Mouse (Mus musculus): ENCODE data around the gene Hid1.
"Not testable (repeated sequence)": the region's sequence is repeated elsewhere in the genome, so short reads cannot be mapped to it uniquely, and the experiment has no call there.

Gene Hid1

GRCm38 (mm10) chr11:115367395-115367944 lies at the start of gene Hid1:
Gene Hid1, minus strand, starts transcription at chr11:115367756.
- peak; percentile 95 for DNase-seq

- DNase-seq: no peak
Measured at GRCm38 (mm10) chr11:115409556-115409955, 42.0 kb upstream of the Hid1 start.

DNA sequence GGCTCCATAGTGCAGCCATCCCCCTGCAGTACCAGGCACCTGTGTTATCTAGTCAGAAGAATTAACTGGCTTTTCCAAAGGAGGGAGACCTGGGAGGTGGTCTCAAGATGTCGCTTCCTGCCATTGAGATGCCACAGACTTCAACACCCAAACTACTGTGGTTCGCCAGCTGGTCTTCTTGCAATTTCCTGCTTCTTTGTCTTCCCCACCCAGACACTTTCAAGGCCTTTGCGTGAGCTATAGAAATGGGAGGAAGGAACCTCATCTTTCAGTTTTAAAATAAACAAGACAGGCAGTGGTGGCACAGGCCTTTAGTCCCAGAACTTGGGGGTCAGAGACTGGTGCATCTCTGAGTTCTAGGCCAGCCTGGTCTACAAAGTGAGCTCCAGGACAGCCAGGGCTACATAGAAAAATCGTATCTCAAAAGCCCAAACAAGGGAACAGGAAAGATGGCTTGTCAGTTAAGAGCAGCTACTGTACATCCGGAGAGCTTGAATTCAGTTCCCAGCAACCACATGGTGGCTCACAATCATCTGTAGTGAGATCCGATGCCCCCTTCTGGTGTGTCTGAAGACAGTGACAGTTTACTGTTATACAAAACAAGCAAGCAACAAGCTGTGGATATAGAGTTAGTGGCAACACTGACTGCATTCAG lies 40.8 kb upstream of the Hid1 start:
- peak; percentile 66 for DNase-seq

DNA sequence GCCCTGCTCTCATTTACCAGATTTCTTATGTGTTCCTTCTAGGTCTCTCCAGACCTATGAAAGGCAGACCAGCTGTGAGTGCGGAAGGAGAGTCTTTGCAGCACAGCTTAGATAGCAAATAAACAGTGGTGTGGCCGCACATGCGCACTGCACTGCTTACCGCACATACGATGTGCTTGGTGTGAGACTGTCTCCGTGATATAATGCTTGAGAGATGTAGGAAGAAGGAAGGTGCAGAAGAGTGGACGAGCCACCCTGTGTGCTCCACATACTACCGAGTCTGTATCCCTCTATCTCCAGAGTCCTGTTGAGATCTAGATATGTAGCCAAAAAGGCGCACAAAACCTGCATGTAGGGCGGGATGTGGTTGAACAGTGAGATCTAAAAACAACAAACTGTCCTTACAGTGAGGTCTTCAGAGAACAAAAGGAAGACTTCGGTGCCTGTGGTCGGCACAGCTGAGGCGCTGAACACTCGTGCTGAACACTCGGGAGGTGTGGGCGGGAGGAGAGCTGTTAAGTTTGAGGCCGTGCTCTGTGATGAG lies 39.4 kb upstream of the Hid1 start:
- peak; percentile 83 for DNase-seq

DNA sequence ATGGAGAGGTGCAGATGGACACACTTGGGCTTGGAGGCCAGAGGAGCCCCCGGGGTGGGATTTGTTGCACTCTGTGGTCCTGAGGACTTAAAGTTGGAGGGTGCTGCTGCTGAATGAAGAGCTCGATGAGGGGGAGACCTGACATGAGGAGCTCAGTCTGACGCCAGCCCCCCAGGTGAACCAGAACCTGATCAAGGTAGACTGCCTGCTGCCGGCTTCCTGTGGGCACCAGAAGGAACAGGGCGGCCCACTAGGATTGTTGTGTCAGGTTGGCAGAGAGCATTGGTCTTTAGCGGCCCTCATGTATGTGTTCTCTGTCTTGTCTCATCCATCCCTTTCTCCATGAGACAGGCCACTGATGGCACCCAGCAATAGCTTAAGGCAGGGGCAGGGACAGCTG lies 38.2 kb upstream of the Hid1 start:
- DNase-seq: peak; percentile 54

DNA sequence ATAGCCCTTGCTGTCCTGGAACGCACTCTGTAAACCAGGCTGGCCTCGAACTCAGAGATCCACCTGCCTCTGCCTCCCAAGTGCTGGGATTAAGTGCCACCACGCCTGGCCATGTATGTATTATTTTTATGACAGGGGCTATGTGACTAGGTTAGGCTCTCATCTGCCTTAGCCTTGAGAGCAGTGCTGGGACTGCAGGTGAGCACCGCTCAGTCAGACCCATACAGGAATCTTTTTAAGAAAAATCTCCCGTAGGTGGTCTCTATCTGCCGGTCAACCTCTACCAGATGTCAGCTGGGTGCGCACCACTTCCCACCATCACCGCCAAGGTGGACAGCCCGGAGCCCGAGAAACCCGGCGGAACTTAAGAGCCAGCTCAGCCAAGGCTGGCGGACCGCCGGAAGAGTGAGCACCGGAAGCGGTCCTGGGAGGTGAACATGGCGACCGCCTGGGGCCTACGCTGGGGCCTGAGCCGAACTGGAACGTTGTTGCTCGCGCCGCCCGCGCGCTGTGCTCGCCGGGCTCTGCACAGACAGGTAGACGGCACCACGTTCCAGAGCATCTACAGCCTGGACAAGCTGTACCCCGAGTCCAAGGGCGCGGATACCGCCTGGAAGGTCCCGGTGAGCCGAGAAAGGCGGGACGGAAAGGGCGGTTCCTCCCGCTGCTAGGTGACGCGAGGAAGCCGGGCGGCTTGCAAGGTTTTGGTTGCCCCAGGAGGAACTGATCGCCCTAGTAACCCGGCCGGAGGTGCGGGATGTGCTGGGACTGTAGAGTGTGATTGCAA lies 36.0 kb upstream of the Hid1 start, which contains the start of gene Mrpl58:
TSS of gene Mrpl58 (plus strand) at position 415 of the 787 bp plus-strand sequence.
- DNase-seq: peak; percentile 88

GRCm38 (mm10) chr11:115400630-115401391 lies 33.3 kb upstream of the Hid1 start:
- DNase-seq: no peak

DNA sequence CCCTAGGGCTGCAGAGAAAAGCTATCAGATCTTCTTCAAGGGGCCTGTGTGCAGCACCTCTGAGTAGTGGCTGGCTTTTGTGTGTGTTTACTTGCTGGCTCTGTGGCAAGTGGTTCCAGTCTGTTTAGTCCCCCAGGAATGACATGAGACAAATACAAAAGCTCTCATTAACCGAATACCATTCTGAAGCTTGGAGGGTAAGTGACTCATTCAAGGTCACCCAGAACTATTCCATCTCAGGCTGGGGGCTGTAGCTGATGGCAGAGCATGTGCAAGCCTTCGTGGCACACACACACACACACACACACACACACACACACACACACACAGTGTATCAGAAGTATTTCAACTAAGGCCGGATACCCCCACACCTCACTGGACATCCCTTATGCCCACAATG lies 32.6 kb upstream of the Hid1 start:
- DNase-seq: no peak

GRCm38 (mm10) chr11:115398085-115398484 lies 30.5 kb upstream of the Hid1 start:
- DNase-seq: no peak

GRCm38 (mm10) chr11:115393721-115394325 lies 26.3 kb upstream of the Hid1 start:
- DNase-seq: no peak

DNA sequence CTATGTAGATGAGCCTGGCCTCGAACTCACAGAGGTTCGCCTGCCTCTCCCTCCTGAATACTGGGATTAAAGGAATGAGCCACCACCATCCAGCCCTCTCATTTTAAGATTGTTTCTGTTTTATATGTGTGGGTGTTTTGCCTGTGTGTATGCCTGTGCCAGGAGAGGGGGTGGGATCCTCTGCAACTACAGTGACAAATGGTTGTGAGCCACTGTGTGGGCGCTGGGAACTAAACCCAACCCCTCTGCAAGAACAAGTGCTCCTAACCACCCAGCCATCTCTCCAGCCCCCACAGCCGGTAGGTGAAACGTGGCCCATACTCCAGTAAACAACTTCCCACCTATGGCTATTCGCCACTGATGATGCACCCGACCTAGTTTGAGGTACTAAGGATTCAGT lies 23.8 kb upstream of the Hid1 start:
- no peak for DNase-seq

DNA sequence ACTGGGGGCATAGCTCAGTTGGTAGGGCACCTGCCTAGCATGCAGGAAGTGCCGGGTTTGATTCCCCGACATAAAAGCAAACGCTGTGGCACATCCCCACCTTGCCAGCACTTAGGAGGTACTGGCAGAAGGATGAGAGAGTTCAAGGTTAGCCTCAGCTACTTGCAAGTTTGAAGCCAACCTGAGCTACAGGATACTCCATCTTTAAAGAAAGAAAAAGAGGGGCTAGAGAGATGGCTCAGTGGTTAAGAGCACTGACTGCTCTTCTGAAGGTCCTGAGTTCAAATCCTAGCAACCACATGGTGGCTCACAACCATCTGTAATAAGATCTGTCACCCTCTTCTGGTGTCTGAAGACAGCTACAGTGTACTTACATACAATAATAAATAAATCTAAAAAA lies 19.3 kb upstream of the Hid1 start:
- not testable (repeated sequence) for DNase-seq

- no peak for DNase-seq
Measured at GRCm38 (mm10) chr11:115384587-115384986, 17.0 kb upstream of the Hid1 start.

DNA sequence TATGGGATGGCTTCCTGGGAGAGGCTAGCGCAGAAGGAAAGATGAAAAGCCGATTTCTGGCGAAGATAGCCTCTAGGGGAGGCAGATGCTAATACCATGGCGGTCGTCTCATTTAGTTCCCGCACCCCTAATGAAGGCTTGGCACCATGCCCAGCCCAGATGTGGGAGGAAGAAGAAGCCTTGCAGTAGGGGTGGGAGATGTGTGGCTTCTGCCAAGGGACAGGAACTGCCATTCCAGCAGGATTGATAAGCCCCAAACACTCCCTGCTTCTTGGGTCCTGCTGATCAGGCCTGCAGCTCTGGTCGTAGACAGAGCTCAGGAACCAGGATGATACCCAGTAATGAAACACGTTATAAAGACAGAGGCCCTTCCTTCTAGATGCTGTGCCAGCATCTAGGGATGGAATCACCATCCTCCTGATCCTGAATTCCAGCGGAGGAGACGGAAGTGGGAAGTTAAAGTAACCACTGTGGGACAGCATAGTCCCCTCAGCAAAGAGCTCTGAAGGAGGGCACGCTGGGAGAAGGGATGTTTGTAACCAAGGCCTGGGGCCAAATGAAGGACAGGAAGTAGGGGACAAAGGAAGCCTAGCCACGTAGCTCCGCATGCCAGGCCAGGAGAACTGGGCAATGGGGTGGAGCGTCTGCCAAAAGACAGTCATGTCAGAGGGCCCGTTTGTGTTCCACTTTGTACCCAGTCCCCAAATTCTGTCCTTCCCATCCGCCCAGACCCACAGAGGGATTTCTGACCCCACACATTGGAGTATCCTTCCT lies 16.3 kb upstream of the Hid1 start:
- DNase-seq: no peak

- DNase-seq: no peak
Measured at GRCm38 (mm10) chr11:115382891-115383290, 15.3 kb upstream of the Hid1 start.

DNA sequence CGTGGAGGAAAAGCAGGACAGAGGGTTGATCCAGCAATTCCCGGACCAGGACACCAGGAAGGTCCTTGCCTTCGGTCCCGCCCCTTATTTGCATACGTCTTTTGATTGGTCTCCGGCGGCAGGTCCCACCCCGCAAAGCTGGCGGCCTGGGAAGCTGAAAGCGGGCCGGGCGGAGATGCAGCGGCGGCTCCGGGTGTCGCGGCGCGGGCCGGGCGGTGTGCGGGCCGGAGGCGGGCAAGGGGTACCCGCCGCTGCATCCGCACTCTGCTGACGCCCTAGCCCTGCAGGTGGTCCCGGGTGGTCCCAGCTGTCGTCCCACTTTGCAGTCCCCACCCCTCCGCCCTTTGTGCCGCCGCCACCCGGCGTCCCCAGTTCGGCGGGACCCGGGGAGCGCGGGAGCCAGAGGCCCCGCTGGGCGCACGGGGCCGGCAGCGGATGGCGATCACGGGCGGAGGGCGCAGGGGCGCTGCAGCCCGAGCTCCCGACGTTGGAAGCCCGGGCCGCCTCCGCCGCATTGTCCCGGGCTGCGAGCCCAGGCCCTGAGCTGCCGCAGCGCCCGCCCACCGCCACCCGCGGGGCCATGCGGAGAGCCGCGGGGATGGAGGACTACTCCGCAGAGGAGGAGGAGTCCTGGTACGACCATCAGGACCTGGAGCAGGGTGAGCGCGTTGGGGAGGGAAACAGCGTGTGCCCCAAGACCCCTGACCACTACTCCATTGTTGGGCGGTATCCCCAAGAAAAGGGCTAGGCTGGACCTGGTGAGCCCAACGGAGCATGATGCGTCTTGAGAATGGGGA lies 14.4 kb upstream of the Hid1 start, which contains the start of gene Cdr2l:
TSS of gene Cdr2l (plus strand) at position 174 of the 797 bp plus-strand sequence.
- DNase-seq: peak; percentile 77

DNA sequence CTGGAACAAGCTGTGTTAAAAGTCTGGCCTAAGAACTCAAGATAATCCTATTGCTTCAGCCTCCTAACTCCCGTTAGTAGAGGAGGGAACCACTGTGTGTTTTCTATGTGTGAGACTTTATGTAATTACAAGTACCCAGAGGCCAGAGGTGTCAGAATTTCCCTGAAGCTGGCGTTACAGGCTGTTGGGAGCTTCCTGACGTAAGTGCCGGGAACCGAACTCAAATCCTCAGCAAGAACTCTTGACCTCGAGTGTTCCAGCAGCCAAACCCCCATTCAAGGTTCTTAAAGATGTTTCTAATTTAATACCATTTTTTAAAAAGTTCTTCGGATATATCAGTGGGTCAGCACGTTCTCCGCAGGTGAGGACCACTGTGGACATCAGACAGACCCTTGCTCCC lies 13.7 kb upstream of the Hid1 start:
- no peak for DNase-seq

DNA sequence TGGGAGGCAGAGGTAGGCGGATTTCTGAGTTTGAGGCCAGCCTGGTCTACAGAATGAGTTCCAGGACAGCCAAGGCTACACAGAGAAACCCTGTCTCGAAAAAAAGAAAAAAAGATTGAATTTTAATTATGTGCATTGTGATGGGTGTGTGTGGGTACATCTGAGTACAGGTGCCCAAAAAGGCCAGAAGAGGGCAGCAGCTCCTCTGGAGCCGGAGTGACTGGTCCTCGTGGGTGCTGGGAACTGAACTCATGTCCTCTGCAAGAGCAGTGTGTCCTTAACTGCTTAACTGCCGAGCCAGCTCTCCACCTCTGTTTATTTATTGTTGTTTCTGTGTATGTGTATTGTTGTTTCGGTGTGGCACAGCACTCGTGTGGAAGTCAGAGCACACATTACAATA lies 10.3 kb upstream of the Hid1 start:
- no peak for DNase-seq

- DNase-seq: no peak
Measured at GRCm38 (mm10) chr11:115377254-115377653, 9.7 kb upstream of the Hid1 start.

GRCm38 (mm10) chr11:115376722-115377121 lies 9.2 kb upstream of the Hid1 start:
- no peak for DNase-seq
